8 mouse cellular contexts compared by ENCODE assay signal in the genomic region with DNA sequence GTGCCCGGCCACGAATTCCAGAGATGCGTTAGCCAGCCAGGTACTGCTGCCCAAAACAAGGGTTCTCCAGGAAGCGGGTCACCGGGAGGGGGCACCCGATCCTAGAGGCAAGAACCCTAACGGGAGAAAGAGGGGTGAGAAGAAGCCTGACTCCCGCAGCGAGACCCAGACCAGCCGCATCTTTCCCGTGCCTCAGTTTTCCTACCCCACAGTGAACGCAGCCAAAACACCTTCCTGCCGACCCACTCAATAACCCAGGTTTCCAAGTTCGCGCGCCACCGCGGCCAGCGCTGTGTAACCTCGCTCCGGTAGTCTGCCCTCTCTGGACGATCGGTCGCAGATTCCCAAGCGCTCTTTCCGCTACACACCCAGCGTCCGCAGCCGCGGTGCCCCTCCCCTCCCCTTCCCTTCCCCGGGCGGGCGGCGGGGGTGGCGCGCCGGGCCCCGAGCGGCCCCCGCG. TPM values are rescaled to one million over a fixed set of nuclear protein-coding genes. Genes with fewer than 3 reads are reported as not detected.
DNase-seq lines count a peak whose midpoint lies in the region; ATAC-seq lines count a peak whose summit lies in the region.

No protein-coding gene starts in this region.

- peaks cover 87% of the 10 kb centered on the region for H3K27me3 ChIP-seq in embryonic facial prominence, embryonic 10.5 days (replicated peaks; ENCODE audit: low read depth, poor library complexity, severe bottlenecking)
- peaks cover 68% of the 10 kb centered on the region for H3K27me3 ChIP-seq in kidney, embryonic 16.5 days (ENCODE audit: insufficient read depth, low read length)
- peaks cover 90% of the 10 kb centered on the region for H3K27me3 ChIP-seq in liver, embryonic 12.5 days (replicated peaks)
- peaks cover 69% of the 10 kb centered on the region for H3K27me3 ChIP-seq in neural tube, embryonic 13.5 days

- DNase-seq in ovary, postnatal 14 days (ENCODE audit: low spot score) = peak; percentile 8
- no peak for DNase-seq in ovary, adult 18-20 months (ENCODE audit: low spot score)
- DNase-seq in embryonic facial prominence, embryonic 10.5 days (ENCODE audit: low spot score) = peak; percentile 66
- peak; percentile 45 for DNase-seq in heart, adult 8-10 months (ENCODE audit: low spot score)
- no peak for DNase-seq in adipocyte (ENCODE audit: low spot score)

- H3K4me2 ChIP-seq in kidney, embryonic 16.5 days (replicated peaks; ENCODE audit: low read depth, low read length) = peak overlapping the region; percentile 99
- H3K4me2 ChIP-seq in liver, embryonic 12.5 days = peak overlapping the region; percentile 73
- peak overlapping the region; percentile 95 for H3K4me2 ChIP-seq in neural tube, embryonic 13.5 days

- peaks cover 22% of the 10 kb centered on the region for H3K4me1 ChIP-seq in embryonic facial prominence, embryonic 10.5 days
- H3K4me1 ChIP-seq in kidney, embryonic 16.5 days (ENCODE audit: insufficient read depth, low read length) = peaks cover 14% of the 10 kb centered on the region
- peaks cover 15% of the 10 kb centered on the region for H3K4me1 ChIP-seq in liver, embryonic 12.5 days
- H3K4me1 ChIP-seq in neural tube, embryonic 13.5 days (replicated peaks) = peaks cover 34% of the 10 kb centered on the region

- peak; percentile 14; the same call in 1 of the 2 replicates for ATAC-seq in kidney, embryonic 16.5 days (ENCODE audit: low FRiP score, low TSS enrichment)
- no peak for ATAC-seq in liver, embryonic 12.5 days
- ATAC-seq in neural tube, embryonic 13.5 days (ENCODE audit: low read depth) = peak; percentile 62

- WGBS in embryonic facial prominence, embryonic 10.5 days = 2% methylated on average over 41 of the region's 41 CpGs
- whole genome bisulfite sequencing in kidney, embryonic 16.5 days = under 1% methylated on average over 41 of the region's 41 CpGs
- 1% methylated on average over 37 of the region's 41 CpGs for WGBS in liver, embryonic 12.5 days (ENCODE audit: insufficient replicate concordance)
- under 1% methylated on average over 34 of the region's 41 CpGs for WGBS in neural tube, embryonic 13.5 days

- peak overlapping the region; percentile 63 for H3K4me3 ChIP-seq in embryonic facial prominence, embryonic 10.5 days
- peak overlapping the region; percentile 62 for H3K4me3 ChIP-seq in kidney, embryonic 16.5 days (ENCODE audit: low read length)
- peak overlapping the region; percentile 55 for H3K4me3 ChIP-seq in liver, embryonic 12.5 days
- peak overlapping the region; percentile 83 for H3K4me3 ChIP-seq in neural tube, embryonic 13.5 days

- H3K9me3 ChIP-seq in embryonic facial prominence, embryonic 10.5 days = no peaks in the 10 kb centered on the region
- H3K9me3 ChIP-seq in kidney, embryonic 16.5 days (ENCODE audit: low read length) = no peaks in the 10 kb centered on the region
- no peaks in the 10 kb centered on the region for H3K9me3 ChIP-seq in liver, embryonic 12.5 days (replicated peaks)
- H3K9me3 ChIP-seq in neural tube, embryonic 13.5 days = no peaks in the 10 kb centered on the region

- H3K27ac ChIP-seq in embryonic facial prominence, embryonic 10.5 days (replicated peaks) = peak overlapping the region; percentile 40
- H3K27ac ChIP-seq in kidney, embryonic 16.5 days (ENCODE audit: low read length) = no peak overlapping the region
- no peak overlapping the region for H3K27ac ChIP-seq in liver, embryonic 12.5 days
- H3K27ac ChIP-seq in neural tube, embryonic 13.5 days (replicated peaks) = no peak overlapping the region

- H3K36me3 ChIP-seq in embryonic facial prominence, embryonic 10.5 days (replicated peaks) = no peaks in the 10 kb centered on the region
- no peaks in the 10 kb centered on the region for H3K36me3 ChIP-seq in kidney, embryonic 16.5 days (ENCODE audit: insufficient read depth, low read length)
- no peaks in the 10 kb centered on the region for H3K36me3 ChIP-seq in liver, embryonic 12.5 days
- no peaks in the 10 kb centered on the region for H3K36me3 ChIP-seq in neural tube, embryonic 13.5 days

- peak overlapping the region; percentile 68 for H3K9ac ChIP-seq in kidney, embryonic 16.5 days (replicated peaks; ENCODE audit: low read length)
- H3K9ac ChIP-seq in liver, embryonic 12.5 days = no peak overlapping the region
- H3K9ac ChIP-seq in neural tube, embryonic 13.5 days = peak overlapping the region; percentile 87

RNA-seq across cellular contexts. Expression of gene Dlgap4, which starts 0.4 kb away (rescaled TPM):
- 145 and 147 TPM in 2 replicates for polyA plus RNA-seq in embryonic facial prominence, embryonic 10.5 days (2016; fragmentation: Nextera tagmentation; extraction: Ambion mirVana)
- 10 to 100 TPM; 29.1 to 42.6 (median 32.1) TPM for total RNA-seq in heart, adult 8-10 months (2022)
- 68.2 and 68.5 TPM in 2 replicates for polyA plus RNA-seq in kidney, embryonic 16.5 days (2015; fragmentation: Nextera tagmentation; extraction: Ambion mirVana)
- polyA plus RNA-seq in liver, embryonic 12.5 days (2016; fragmentation: Nextera tagmentation; extraction: Ambion mirVana) = 24.5 and 28.7 TPM in 2 replicates
- polyA plus RNA-seq in neural tube, embryonic 13.5 days (2015; fragmentation: Nextera tagmentation; extraction: Ambion mirVana) = 201 and 209 TPM in 2 replicates

Comparison
In these comparisons a context has a peak if more than half of its experiments do, and no peak if none do; other contexts are left out.
1. DNase-seq: peak in ovary, postnatal 14 days (single experiment), embryonic facial prominence, embryonic 10.5 days (single experiment) and heart, adult 8-10 months (single experiment); none in ovary, adult 18-20 months (single experiment) and adipocyte (single experiment).
2. Peak in every context shown above with its lines, with median percentiles within 50 percentile points of each other: H3K4me3 ChIP-seq and H3K4me2 ChIP-seq.